Mouse (Mus musculus) thymus, adult 18-20 months (tissue): Measurements from ENCODE around the gene Sulf2.
"Not testable (repeated sequence)": the region's sequence is repeated elsewhere in the genome, so short reads cannot be mapped to it uniquely, and the experiment has no call there.

Experiments used
- DNase-seq, 2 experiments: peaks; one replicate each; pipeline ENCODE4 v3.0.0; 2022; ENCODE audit warnings: mixed read lengths in 2 of 2

The Sulf2 gene

DNA sequence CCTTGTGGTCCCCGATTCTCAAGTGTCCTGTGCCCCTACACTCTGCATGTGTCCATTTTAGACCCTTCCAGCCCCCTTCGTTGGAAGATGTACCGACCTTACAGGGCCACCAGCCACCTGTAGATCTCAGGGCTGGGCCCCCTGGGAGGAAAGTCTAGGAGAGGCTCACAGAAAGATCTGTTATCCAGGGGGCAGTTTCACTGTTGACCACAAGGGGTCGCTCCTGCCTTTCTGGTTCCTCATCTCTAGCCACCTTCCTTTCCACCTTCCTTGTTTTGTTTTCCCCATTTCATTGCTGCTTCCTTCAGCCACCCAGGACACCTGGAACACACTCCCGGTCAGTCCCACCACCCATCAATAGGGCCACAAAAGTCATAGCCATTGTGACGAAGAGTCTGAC is 70.5 kb downstream of the Sulf2 start:
- not testable (repeated sequence) for DNase-seq

GRCm38 (mm10) chr2:166084111-166084510 is 71.4 kb downstream of the Sulf2 start:
- no peak for DNase-seq

DNA sequence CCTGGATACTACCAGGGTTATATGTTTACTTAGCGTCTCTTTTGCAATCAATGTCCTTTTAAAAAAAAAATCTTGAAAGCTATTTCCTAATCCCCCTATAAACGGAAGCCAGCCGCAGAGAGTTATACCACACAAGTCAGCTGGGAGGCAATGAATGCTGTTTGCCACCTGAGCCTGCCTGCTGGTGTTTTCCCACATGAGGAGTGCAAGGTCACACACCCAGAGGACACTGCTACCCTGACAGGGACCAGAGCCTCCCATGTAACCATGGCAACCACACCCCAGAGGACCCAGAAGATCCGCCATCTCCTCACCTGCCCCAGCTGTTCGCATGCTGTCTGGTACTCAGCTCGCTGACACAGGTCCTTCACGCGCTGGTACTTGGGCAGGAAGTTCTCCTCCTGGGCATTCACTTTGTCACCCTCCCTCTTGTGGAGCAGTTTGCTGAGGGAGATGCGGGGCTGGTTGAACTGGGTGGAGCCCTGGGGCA is 71.9 kb downstream of the Sulf2 start:
- no peak for DNase-seq

GRCm38 (mm10) chr2:166082661-166083060 is 72.8 kb downstream of the Sulf2 start:
- no peak for DNase-seq

GRCm38 (mm10) chr2:166082193-166082592 is 73.3 kb downstream of the Sulf2 start:
- peak; percentile 23 to 31 for DNase-seq

DNA sequence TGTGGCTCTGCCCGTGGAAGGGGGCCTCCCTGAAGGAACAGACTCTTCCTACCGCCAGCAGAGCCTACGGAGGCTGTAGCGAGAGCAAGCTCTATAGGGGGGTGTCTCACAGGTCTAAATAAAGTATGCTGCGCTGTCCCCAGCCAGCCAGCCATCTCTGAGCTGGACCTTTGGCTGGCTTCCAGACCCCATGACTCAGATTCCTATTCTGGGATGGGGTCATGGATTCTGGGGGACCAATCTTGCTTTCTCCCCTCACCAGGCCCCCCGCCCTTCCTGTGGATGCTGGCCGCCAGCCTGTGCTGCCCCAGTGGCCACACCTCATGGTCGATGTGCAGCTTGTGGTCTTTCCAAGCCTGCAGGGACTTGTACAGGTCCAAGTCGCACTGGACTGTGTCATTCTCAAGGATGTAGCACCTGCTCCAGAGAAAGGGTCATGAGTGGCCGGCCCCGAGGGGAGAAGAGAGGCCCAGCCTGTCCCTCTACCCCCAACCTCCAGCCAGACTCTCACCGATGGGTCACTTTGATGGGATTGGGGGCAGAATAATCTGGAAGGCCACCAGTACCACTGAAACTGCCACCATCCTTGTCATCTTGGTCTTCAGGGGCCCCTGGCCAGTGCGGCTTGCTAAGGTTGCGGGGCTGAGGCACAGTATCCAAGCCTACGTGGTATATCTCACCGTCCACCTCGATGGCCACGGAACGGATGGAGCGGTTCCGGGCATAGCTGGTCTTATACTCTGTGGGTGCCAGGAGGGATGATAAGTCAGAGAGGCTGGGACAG is 74.3 kb downstream of the Sulf2 start:
- no peak for DNase-seq

- DNase-seq, result no peak
Measured at GRCm38 (mm10) chr2:166079961-166080885, 75.2 kb downstream of the Sulf2 start.

DNA sequence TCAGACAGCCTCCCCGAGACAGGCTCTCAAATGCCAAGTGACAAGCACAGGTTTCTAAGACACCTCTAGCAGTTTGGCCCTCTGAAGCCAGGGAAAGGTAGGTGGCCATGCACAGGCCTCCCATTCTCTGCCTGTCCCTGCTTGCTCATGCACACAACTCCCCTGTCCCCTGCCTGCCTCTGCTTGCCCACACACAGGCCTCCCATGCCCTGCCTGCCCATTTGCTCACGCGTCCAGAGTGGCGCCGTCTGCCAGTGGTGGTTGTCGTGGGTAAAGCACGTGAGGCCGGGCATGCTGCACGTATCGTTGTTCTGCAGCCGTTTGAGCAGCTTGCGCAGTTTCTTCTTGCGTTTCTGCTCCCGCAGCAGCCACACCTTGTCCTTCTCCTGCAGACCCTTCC is 76.2 kb downstream of the Sulf2 start:
- no peak for DNase-seq

- DNase-seq, result no peak
Measured at GRCm38 (mm10) chr2:166077371-166077770, 78.1 kb downstream of the Sulf2 start.

DNA sequence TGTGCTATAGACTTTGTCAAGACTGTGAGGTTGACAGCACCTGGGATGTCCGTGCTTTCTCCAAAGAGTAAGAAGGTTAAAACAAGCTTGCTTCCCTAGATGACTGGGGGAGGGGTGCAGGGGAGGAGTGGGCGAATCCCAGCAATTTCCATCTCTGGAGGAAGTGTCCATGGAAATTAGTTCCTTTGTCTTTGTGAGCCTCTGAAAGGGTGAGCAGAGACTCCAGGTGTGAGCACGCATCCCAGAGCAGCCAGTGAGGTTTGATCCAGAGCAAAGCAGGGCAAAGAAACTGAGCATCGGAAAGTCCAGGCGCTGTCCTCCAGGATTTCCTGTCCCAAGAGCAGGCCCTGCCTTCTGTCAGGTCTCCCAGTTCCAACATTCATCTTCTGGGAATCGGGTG is 81.1 kb downstream of the Sulf2 start:
- DNase-seq, result no peak

DNA sequence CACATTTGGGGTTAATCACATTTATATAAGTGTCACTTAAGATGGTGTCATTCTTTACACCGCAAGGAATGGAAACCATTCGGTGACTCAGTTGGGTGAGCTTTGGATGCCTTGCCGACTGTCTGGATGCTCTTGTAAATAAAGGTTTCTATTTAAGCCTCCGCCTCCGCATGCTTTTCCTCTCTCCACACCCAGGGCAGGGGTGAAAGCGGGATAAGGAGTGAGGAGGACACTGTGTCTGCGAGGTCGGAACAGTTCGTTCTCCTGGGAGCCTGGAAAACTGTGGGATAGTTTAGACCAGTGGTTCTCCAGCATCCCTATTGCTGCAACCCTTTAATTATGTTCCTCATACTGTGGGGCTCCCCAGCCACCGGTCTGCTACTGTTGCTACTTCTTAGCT is 82.4 kb downstream of the Sulf2 start:
- DNase-seq, result no peak

GRCm38 (mm10) chr2:166071889-166072288 is 83.6 kb downstream of the Sulf2 start:
- no peak for DNase-seq

DNA sequence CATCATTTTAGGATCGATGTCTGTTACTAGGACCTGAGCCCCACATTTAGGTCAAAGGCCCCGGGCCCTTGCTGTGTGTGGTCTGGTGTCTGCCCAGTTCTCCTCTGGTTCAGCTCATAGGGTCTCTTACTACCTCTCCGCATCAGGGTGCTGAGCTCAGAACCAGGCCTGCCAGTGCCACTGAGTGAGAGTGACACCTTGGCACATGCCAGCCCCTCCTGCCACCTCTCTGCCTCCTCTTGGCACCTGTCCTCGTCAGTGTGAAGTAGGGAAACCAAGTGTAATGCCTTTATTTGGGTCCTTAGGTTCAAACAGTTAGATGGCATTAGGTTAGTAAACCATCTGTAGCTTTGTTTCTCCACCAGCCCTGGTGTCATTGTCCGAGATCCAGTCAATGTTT is 84.0 kb downstream of the Sulf2 start:
- DNase-seq, result no peak

GRCm38 (mm10) chr2:166069738-166070137 is 85.7 kb downstream of the Sulf2 start:
- no peak for DNase-seq

DNA sequence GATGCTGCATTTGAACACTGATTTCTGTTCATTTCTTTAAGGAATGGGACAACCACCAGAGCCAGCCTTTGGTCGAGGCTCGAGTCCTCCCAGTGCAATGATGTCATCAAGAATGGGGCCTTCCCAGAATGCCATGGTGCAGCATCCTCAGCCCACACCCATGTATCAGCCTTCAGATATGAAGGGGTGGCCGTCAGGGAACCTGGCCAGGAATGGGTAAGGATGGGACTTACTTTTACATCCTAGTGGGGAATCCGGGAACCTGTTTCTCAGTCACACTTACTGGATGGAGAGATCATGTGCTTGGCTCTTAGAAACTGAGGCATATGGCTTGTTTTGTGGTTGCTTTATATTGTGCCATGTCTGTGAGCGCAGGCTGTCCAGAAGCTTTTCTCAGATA is 86.3 kb downstream of the Sulf2 start:
- DNase-seq, result no peak

DNA sequence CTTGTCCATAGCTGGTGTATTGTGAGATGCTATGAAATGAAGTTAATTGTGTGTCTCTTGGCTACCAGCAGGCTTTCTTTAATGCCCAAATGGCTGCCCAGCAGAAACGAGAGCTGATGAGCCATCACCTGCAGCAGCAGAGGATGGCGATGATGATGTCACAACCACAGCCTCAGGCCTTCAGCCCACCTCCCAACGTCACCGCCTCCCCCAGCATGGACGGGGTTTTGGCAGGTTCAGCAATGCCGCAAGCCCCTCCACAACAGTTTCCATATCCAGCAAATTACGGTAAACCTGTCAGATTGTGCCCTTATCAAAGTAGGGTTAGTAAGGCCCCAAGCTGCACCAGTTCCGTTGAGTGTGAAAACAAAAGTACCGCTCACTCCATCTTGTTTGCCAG is 87.2 kb downstream of the Sulf2 start:
- DNase-seq, result no peak

DNA sequence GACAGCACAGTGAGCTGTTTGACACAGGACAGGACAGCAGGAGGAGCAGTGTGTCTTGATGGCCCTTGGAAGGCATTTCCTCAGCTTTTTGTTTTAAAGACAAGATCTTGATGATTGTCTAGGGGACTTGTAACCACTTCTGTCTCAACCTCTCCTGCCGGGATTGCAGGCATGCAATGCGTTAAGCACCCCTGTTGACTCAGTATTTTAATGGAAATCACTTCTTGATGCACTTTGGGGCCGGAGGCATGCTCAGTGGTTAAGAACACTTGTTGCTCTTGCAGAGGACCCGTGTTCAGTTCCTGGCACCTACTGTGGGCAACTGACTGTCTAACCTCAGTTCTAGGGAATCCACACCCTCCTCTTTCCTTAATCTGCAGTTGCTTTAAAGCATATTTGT is 89.0 kb downstream of the Sulf2 start:
- DNase-seq, result no peak

DNA sequence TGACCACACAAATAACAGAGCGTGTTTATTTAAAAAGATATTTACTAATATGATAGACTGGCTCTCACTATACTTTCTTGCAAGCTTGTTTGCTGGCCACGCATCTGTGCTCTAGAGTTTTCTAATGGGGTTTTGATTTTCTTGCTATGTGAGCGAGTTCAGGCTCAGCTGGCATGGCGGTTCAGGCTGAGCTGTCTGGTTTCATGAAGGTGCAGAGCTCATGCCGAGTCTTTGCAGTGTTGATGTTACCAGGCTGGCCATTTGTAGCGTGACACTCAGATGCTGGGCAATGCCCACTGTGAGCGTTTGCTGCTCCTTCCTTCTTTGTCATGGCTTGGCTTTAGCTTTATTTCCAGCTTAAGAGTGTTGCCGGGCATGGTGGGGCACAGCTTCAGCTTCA is 93.0 kb downstream of the Sulf2 start:
- DNase-seq, result no peak

DNA sequence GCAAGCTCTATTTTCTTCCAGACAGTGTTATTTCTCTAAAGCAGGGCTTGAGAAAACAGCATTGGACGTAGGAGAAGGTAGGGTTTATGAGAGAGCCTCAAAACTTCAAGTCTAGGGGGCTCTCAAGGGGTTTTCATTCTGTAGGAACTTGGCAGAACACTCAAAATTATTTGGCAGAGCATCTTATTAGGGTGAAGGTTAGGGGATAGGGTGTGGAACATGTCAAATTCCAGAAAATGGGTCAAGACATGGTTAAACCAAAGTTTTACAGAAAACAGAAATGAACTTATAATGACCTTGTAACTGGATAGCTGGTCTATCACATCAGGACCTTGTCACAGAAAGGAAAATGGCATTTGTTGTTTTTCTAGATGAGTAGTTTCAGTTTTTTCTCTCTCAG is 93.5 kb downstream of the Sulf2 start:
- no peak for DNase-seq

GRCm38 (mm10) chr2:166059684-166060423 is 95.6 kb downstream of the Sulf2 start:
- DNase-seq, result no peak

- DNase-seq, result no peak
Measured at GRCm38 (mm10) chr2:166054002-166054539, 101.4 kb downstream of the Sulf2 start.

DNA sequence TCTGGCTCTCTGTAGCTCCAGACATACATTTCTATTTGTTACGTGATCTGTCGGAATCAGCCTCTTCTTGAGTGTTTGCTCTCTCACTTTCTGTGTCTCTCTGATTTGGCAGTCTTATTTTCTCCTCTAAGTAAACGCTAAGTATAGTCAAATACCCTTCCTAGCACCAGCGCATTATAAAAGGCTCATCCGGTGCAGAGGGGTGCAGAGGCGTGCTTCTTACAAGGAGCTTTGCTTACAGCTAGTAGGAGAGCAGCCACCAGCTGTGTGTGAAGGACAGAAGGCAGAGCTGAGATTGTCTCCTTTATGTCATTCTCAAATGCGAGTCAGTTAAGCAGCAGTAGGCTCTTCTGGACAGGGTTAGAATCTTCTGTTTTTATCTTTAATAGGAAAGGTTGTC is 103.5 kb downstream of the Sulf2 start:
- DNase-seq, result no peak

DNA sequence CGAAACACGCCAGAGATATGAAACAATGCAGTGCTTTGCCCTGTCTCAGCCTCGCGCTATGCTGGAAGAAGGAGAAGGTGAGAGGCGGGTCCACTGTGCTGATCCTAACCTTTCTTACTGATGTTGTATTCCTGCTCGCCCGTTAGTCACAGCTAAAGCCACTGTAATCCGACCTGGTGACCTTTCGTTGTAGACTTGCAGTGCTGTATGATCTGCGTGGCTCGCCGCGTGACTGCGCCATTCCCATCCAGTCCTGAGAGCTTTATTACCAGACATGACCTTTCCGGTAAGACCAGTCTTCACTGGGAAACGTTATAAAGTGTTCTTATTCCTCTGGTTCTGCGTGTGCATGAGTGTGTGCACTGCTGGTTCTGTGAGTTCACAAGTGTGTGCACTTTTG is 104.0 kb downstream of the Sulf2 start:
- no peak for DNase-seq
